Mouse (Mus musculus) forebrain, embryonic 11.5 days (tissue): ENCODE data around the gene Uba5. TPM values are rescaled to one million over a fixed set of nuclear protein-coding genes. Genes with fewer than 3 reads are reported as not detected.

Experiments
- ATAC-seq: fragments of 200-750 bp; cut with Nextera tagmentation; replicated peaks from 2 replicates; pipeline ENCODE4 v1.8.0; 2017; ENCODE audit warnings: moderate TSS enrichment; ENCODE audit not compliant: low FRiP score
- DNase-seq: peaks from one replicate; pipeline ENCODE4 v3.0.0-alpha.2; 2017; ENCODE audit warnings: low spot score
- H3K27ac ChIP-seq: fragments of 300-500 bp; sonication (generic); 2 replicates; pipeline ENCODE4 v1.5.1; 2014; ENCODE audit warnings: low read depth, low read length
- H3K27me3 ChIP-seq: fragments of 300-500 bp; sonication (generic); 2 replicates; pipeline ENCODE4 v1.6.1; 2014; ENCODE audit warnings: mild to moderate bottlenecking, low read length, mixed read lengths; ENCODE audit not compliant: control insufficient read depth, insufficient read depth
- H3K36me3 ChIP-seq: fragments of 300-500 bp; sonication (generic); 2 replicates; pipeline ENCODE4 v1.6.1; 2014; ENCODE audit warnings: mild to moderate bottlenecking, low read length, moderate library complexity, mixed read lengths; ENCODE audit not compliant: control insufficient read depth, insufficient read depth
- H3K4me1 ChIP-seq: fragments of 300-500 bp; sonication (generic); replicated peaks from 2 replicates; pipeline ENCODE4 v1.6.1; 2014; ENCODE audit warnings: low read length, mixed read lengths; ENCODE audit not compliant: control insufficient read depth, insufficient read depth
- H3K4me2 ChIP-seq: fragments of 300-500 bp; sonication (generic); 2 replicates; pipeline ENCODE4 v1.6.1; 2014; ENCODE audit warnings: low read depth, mild to moderate bottlenecking, low read length, moderate library complexity, mixed read lengths; ENCODE audit not compliant: severe bottlenecking
- H3K4me3 ChIP-seq: fragments of 300-500 bp; sonication (generic); 2 replicates; pipeline ENCODE4 v1.5.1; 2014; ENCODE audit warnings: low read depth, low read length
- H3K9ac ChIP-seq: fragments of 300-500 bp; sonication (generic); 2 replicates; pipeline ENCODE4 v1.6.1; 2014; ENCODE audit warnings: low read length
- H3K9me3 ChIP-seq: fragments of 300-500 bp; sonication (generic); 2 replicates; pipeline ENCODE4 v1.6.1; 2016; ENCODE audit warnings: low read length, mixed read lengths; ENCODE audit not compliant: control insufficient read depth
- WGBS: fragments of 180-500 bp; shearing (Covaris S2); extraction: QIAGEN DNeasy Blood & Tissue Kit; methylation state at CpG from one replicate; pipeline ENCODE4 v1.1.7; 2014; 5-methylcytosine and 5-hydroxymethylcytosine counted together
- polyA plus RNA-seq: library from polyadenylated mRNA; unstranded; fragments of >200 nt; fragmentation: Nextera tagmentation; extraction: Ambion mirVana; gene quantifications from 2 replicates; pipeline ENCODE4 v1.2.1, GENCODE M21; 2014

The Uba5 gene
- polyA plus RNA-seq, 1 experiment from 2014 or later, result 58.2 TPM

DNA sequence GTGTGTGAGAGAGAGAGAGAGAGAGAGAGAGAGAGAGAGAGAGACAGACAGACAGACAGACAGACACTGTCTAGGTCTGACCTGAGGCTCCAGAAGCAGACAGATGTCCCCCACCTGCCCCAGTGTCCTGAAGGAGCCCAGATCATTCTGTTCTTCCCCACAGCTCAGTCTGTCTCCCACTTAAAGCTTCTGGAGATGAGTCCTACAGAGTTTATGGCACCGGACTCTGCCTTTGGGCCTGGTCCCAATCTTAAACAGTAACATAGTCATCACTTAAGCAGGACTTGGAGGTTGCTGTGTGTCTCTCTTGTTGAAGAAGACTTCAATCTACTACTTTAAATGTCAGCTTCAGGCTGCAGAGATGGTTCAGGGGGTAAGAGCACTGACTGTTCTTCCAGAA, 15.8 kb upstream of the Uba5 start:
- no peak for DNase-seq
- no peak overlapping the region for H3K4me2 ChIP-seq
- H3K4me3 ChIP-seq, result no peak overlapping the region
- no peak for ATAC-seq
- H3K27ac ChIP-seq, result no peak overlapping the region
- no peaks in the 10 kb centered on the region for H3K36me3 ChIP-seq
- no peak overlapping the region for H3K9ac ChIP-seq
- WGBS, result 93% methylated on average over 1 of the region's 1 CpGs
- no peaks in the 10 kb centered on the region for H3K4me1 ChIP-seq
- no peaks in the 10 kb centered on the region for H3K27me3 ChIP-seq
- H3K9me3 ChIP-seq, result no peaks in the 10 kb centered on the region

DNA sequence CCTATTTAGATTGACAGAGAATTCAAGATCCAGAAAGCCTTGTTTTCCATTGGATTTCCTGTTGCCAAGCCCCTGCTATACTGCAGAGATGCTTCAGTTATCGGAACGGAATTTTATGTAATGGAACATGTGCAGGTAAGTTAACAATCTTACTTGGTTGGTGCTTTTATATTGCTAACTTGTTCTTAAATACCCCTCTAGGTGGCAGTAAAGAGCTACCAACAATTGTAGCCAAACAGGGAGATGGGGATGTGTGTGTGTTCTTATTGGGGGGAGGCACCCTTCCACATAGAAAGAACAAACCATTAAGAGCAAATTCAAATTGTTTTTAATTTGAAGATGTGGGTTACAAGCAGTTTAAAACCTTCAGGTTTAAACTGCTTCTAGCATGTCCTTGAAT, 12.9 kb upstream of the Uba5 start:
- no peak for DNase-seq
- H3K9ac ChIP-seq, result no peak overlapping the region
- H3K36me3 ChIP-seq, result no peaks in the 10 kb centered on the region
- no peak for ATAC-seq
- WGBS, result 70% methylated on average over 2 of the region's 2 CpGs
- H3K27me3 ChIP-seq, result no peaks in the 10 kb centered on the region
- H3K4me2 ChIP-seq, result no peak overlapping the region
- no peaks in the 10 kb centered on the region for H3K9me3 ChIP-seq
- no peaks in the 10 kb centered on the region for H3K4me1 ChIP-seq
- no peak overlapping the region for H3K4me3 ChIP-seq
- H3K27ac ChIP-seq, result no peak overlapping the region

DNA sequence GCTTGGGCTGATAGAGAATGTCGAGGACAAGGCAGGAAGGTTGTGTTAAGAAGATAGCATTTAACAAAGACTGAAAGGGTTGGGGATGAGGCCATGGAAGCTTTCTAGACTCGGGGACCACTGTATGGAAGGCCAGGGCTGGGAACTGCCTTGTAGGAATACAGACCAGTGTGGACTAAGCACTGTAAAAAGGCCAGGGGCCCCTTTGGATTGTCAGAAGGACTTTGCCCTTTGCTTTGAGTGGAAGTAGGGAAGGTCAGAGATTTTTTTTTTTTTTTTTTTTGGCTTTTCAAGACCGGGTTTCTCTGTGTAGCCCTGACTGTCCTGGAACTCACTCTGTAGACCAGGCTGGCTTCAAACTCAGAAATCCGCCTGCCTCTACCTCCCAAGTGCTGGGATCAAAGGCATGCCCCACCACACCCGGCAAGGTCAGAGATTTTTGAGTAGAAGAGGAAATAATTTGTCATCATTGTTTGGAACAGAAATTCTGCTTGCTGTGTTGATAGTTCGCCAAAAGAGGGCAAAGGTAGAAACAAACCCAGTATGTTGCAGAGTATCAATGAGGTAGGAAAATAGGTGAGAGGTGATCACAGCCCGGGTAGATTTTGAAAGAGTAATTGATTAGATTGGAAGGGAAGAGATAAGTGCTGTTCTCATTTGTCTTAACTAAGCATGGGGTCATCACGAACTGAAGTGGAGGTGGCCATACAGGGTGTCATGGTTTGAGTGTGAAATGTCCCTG, 8.1 kb upstream of the Uba5 start:
- Histone ChIP-seq H3K4me1 (no peaks in the 10 kb centered on the region), H3K4me2 (no peak overlapping the region), H3K4me3 (no peak overlapping the region), H3K36me3 (no peaks in the 10 kb centered on the region), H3K9ac (no peak overlapping the region), H3K27ac (no peak overlapping the region), H3K9me3 (no peaks in the 10 kb centered on the region), H3K27me3 (no peaks in the 10 kb centered on the region)
- WGBS, result 79% methylated on average over 8 of the region's 8 CpGs
- ATAC-seq (no peak), DNase-seq (no peak)

DNA sequence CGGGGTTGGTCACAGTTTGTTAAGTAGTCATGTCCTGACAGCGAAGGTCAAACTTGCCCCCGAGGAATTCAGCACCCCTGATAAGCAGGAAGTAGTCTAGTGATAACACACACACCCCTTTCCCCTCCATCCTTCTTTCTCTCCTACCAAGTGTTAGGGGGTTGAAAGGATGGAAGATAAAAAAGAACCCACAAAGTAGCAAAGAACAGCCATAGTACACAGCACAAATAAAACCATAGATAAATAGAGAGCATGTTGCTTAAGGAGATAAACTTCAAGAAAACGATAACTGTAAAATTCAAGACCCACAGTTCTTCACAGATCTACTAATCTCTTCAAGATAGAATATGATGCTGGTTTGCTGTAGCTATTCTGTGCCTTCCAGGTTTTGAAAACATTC, 7.3 kb upstream of the Uba5 start:
- Histone ChIP-seq H3K4me3 (no peak overlapping the region), H3K4me2 (no peak overlapping the region), H3K4me1 (no peaks in the 10 kb centered on the region), H3K9me3 (no peaks in the 10 kb centered on the region), H3K27me3 (no peaks in the 10 kb centered on the region), H3K36me3 (no peaks in the 10 kb centered on the region), H3K27ac (no peak overlapping the region), H3K9ac (no peak overlapping the region)
- ATAC-seq (no peak), DNase-seq (no peak)
- 82% methylated on average over 4 of the region's 4 CpGs for WGBS

DNA sequence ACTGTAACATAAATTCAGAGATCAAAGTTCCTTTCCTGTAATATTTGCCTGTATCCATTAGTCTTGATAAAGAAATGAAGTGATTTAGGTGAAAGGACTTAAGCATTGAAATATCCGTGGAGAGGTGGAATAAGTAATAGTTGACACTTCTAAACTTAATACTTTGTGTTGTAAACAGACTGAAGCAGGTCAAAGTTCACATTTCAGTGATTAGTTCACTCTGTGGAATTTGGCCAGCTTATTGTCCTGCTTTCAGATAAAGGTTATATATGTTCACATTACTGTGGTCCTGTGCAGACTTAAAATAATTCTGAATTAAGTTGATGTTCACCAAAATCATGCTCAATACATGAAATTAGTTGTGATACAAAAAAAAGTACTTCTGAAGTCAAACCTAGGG, 1.6 kb upstream of the Uba5 start:
- no peaks in the 10 kb centered on the region for H3K36me3 ChIP-seq
- H3K9ac ChIP-seq, result no peak overlapping the region

DNA sequence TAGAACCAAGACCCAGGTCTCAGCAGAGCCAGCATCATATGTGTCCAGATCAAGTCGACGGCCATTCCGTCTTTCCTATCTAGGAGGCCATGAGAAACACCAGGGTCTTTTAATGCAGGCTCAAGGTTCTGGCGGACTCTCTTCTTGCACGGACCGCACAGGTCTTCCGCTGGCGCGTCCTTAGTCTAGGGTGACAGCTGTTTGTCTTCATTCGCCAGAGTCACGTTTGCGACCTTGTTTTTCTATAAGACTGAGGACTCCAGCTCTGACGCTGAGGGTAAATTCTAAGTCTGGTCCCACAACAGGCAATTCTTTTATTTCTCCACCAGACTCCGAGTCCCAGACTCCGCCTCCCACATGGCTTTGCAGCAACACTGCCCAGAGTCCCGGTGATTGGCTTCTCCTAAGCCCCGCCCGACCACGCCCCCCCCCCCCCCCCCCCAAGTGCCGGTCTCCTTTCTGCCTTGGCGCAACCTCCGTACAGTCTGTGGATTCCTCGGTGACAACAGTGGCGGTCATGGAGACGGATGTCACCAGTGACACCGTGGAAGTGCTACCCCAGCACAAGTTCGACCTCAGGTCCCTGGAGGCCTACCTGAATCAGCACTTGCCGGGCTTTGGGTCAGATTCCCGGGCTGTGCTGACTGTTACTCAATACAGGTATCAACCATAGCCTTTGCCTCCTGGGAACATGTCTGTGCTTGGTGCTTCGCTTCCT, 469 bp upstream of the Uba5 start, which contains the start of gene Acad11:
Acad11 (plus strand) TSS at position 134 of the 718 bp plus-strand sequence.
- ATAC-seq, result peak; percentile 97
- peak within 1 kb of the TSS; percentile 82 for H3K4me2 ChIP-seq
- DNase-seq, result peak; percentile 89
- H3K9me3 ChIP-seq, result no peaks in the 10 kb centered on the region
- WGBS, result under 1% methylated on average over 29 of the region's 30 CpGs
- H3K9ac ChIP-seq, result peak within 1 kb of the TSS; percentile 78
- H3K36me3 ChIP-seq, result no peaks in the 10 kb centered on the region
- H3K4me1 ChIP-seq, result peaks cover 9% of the 10 kb centered on the region
- H3K27ac ChIP-seq, result no peak within 1 kb of the TSS
- H3K4me3 ChIP-seq, result peak within 1 kb of the TSS; percentile 95
- H3K27me3 ChIP-seq, result no peaks in the 10 kb centered on the region

More for the DNA sequence above, 1.6 kb upstream of the Uba5 start:
- Histone ChIP-seq H3K4me3 (no peak overlapping the region), H3K4me1 (peaks cover 9% of the 10 kb centered on the region), H3K27ac (no peak overlapping the region), H3K27me3 (no peaks in the 10 kb centered on the region), H3K4me2 (no peak overlapping the region), H3K9me3 (no peaks in the 10 kb centered on the region)
- DNase-seq (no peak), ATAC-seq (no peak)
- 37% methylated on average over 1 of the region's 1 CpGs for WGBS

DNA sequence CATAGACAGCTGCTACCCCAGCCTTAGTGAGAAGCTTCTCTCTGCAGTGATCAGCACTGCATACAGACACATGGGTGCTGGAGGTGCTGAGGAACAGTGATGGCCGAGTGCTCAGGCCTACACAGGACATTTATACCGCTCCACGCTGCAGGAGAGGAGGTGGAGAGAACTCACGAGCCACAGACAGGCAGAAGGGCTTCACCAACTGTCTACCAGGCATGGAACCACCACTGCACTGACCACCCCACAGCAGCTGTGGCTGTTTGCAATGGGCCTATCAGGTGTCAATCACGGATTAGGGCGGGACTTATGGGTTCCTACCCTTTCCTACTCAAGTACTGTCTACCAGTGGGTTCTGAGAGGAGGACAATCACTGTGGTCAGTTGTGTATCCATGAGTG, 11.9 kb downstream of the Uba5 start:
- H3K4me1 ChIP-seq, result no peaks in the 10 kb centered on the region
- H3K9ac ChIP-seq, result no peak overlapping the region
- H3K36me3 ChIP-seq, result peaks cover 4% of the 10 kb centered on the region; the same call in 1 of the 2 replicates
- no peak overlapping the region for H3K27ac ChIP-seq
- ATAC-seq, result no peak
- WGBS, result 89% methylated on average over 6 of the region's 6 CpGs
- no peak overlapping the region for H3K4me2 ChIP-seq
- no peaks in the 10 kb centered on the region for H3K9me3 ChIP-seq
- H3K4me3 ChIP-seq, result no peak overlapping the region
- H3K27me3 ChIP-seq, result no peaks in the 10 kb centered on the region
- no peak for DNase-seq

DNA sequence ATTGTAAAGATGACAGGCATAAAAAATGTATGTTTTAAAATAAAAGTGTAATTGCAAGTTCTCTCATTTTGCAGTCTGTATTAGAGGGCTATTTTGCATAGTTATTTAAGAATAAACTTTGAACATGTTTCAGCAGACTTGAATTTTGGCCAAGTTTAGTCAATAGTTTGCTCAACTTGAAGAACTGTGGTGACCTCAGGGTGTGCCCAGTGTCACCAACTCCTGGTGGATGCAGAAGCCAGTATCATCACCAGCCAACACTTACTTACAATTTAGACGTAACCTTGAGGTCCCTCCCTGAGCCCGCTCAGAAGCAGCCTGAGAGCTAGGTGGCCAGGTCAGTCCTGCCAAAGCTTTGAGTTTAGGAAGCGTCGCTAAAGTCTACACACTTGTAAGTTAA, 19.3 kb downstream of the Uba5 start:
- no peaks in the 10 kb centered on the region for H3K9me3 ChIP-seq
- H3K9ac ChIP-seq, result no peak overlapping the region
- no peaks in the 10 kb centered on the region for H3K27me3 ChIP-seq
- ATAC-seq (no peak), DNase-seq (no peak)
- no peak overlapping the region for H3K27ac ChIP-seq
- H3K4me1 ChIP-seq, result no peaks in the 10 kb centered on the region
- H3K36me3 ChIP-seq, result no peaks in the 10 kb centered on the region
- H3K4me3 ChIP-seq, result no peak overlapping the region
- 87% methylated on average over 4 of the region's 4 CpGs for WGBS
- H3K4me2 ChIP-seq, result no peak overlapping the region
